Mouse (Mus musculus) gastrocnemius, adult 2 months (tissue): ENCODE data around the gene Ermp1. TPM values are rescaled to one million over a fixed set of nuclear protein-coding genes. Genes with fewer than 3 reads are reported as not detected.
A peak's percentile ranks its signal among the peaks of the same experiment; 100 is the strongest.
"Not testable (repeated sequence)": the region's sequence is repeated elsewhere in the genome, so short reads cannot be mapped to it uniquely, and the experiment has no call there.

Experiments used
- DNase-seq: peaks from one replicate; pipeline ENCODE4 v3.0.0; 2022
- H3K27ac ChIP-seq: fragments of 200-600 bp; 2 replicates; pipeline ENCODE4 v1.8.1; 2022; ENCODE audit warnings: mild to moderate bottlenecking
- H3K4me3 ChIP-seq: fragments of 200-600 bp; 2 replicates; pipeline ENCODE4 v1.8.1; 2022; ENCODE audit warnings: mild to moderate bottlenecking, moderate library complexity
- CTCF ChIP-seq: fragments of 200-600 bp; IDR thresholded peaks from 2 replicates; pipeline ENCODE4 v1.8.1; 2022; ENCODE audit warnings: antibody characterized with exemption, mild to moderate bottlenecking, moderate library complexity
- intact Hi-C: fragments of 180-260 bp; cut with DNase I; formaldehyde crosslinking; loops from one replicate; pipeline ENCODE4 v1.15.1; 2025
- total RNA-seq, 2 experiments: library from RNA; stranded (reverse); gene quantifications; 2 replicates each; pipeline ENCODE4 v1.2.3; 2021

The Ermp1 gene
- total RNA-seq, 2 experiments from 2014 or later, result 7.2 to 7.9 TPM

GRCm38 (mm10) chr19:29608212-29608611, 40.0 kb downstream of the Ermp1 start:
- intact Hi-C loops, result no loop called here
- no peak overlapping the region for H3K4me3 ChIP-seq
- TF ChIP-seq CTCF, result no peak
- no peak overlapping the region for H3K27ac ChIP-seq
- DNase-seq, result no peak

DNA sequence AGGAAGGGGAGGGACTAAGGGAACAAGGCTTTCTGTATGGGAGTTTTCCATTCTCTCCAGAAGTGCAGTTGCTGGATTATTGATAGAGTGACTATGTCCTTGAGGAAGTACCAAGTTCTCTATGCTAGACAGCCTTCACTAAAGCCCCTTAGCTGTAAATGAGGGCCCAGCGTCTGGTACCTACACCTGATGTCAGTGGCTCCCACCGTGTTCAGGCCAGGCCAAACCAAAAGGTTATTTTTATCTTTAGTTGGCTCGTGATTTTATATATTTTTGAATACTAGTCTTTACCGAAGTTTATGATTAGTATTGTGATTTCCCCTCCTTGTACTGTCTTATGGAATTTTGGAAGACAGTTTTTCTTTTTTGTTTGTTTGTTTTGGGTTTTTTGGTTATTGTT, 40.7 kb downstream of the Ermp1 start:
- intact Hi-C loops, result no loop called here
- TF ChIP-seq CTCF, result no peak
- Histone ChIP-seq H3K27ac (no peak overlapping the region), H3K4me3 (no peak overlapping the region)
- DNase-seq, result no peak

DNA sequence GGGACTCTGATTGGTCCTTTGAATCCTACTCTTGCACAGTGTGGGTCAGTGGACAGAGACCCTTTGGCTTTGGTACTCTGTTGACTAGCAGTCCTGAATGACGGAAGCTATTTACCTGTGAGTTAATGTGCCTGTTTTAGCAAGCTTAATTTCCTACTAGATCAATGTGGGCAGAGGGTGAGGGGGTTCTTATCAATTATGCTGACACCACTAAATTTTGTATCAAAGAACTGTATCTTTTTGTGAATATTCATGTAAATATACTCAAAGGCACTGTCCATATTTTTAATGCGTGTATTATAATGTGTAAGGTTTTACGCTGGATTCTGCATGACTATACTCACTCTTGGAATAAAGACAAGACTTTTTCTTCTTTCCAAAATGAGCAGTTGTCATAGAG, 43.6 kb downstream of the Ermp1 start:
- no peak overlapping the region for H3K4me3 ChIP-seq
- intact Hi-C loops, result no loop called here
- no peak for DNase-seq
- no peak overlapping the region for H3K27ac ChIP-seq
- no peak for TF ChIP-seq CTCF

DNA sequence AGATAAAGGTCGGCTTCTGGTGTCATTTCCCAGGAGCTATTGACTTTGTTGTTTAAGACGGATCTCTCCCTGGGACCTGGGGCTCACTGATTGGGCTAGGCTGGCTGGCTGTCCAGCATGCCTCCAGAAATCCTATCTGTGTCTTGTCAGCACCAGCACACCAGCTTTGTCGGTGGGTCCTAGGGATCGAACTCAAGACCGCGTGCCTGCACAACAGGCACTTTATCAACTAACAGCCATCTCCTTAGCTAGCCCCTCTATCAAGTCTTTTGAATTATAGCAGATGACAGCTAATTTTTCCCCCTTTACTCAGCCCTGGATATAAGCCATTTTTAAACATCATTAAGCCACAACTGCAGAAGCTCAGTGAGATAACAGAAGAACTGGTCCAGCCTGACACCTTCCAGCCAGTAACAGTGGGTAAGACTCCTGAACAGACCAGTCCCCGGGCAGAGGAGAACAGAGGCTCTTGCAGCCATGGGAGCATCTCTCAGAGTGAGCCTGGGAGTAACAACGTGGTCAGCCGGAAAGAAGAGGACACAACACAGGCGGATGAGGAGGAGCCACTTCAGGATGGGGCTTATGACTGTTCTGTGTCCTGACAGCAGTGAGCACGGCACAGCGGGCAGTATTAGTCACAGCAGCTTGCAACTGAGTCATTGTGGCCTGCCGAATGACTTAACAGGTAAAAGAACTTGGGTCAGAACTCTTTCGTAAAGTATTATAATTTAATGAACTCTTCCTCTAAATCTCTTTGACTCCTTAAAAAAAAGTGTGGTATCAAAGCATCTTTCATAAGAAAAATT, 44.5 kb downstream of the Ermp1 start:
- intact Hi-C loops, result no loop called here
- no peak for DNase-seq
- no peak for TF ChIP-seq CTCF

DNA sequence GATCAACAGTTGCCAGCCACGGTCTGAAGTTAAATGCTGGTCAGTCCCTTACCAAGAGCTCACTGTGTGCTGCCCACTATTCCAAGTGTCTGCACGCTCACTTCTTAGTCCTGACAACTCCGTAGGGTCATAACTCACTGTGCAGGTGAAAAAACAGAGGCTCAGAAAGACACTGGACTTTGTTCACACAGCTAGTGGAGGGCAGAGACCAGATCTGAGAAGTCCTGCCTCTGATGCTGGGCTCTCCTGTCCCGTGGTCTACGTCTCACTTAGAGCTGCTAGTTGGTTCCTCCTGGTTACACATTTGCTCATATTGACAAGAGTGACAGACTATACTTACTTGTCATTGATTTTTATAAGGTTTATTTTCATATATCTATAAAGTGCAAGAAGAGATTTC, 49.2 kb downstream of the Ermp1 start:
- intact Hi-C loops, result no loop called here
- no peak for DNase-seq
- TF ChIP-seq CTCF, result no peak
- Histone ChIP-seq H3K27ac (no peak overlapping the region), H3K4me3 (no peak overlapping the region)

More for the DNA sequence above, 44.5 kb downstream of the Ermp1 start:
- no peak overlapping the region for H3K4me3 ChIP-seq
- H3K27ac ChIP-seq, result no peak overlapping the region

GRCm38 (mm10) chr19:29596985-29597384, 51.2 kb downstream of the Ermp1 start:
- no peak overlapping the region for H3K4me3 ChIP-seq
- no peak overlapping the region for H3K27ac ChIP-seq
- peak; percentile 24 for DNase-seq
- peak; percentile 51 for TF ChIP-seq CTCF
- intact Hi-C loops, result no loop called here

DNA sequence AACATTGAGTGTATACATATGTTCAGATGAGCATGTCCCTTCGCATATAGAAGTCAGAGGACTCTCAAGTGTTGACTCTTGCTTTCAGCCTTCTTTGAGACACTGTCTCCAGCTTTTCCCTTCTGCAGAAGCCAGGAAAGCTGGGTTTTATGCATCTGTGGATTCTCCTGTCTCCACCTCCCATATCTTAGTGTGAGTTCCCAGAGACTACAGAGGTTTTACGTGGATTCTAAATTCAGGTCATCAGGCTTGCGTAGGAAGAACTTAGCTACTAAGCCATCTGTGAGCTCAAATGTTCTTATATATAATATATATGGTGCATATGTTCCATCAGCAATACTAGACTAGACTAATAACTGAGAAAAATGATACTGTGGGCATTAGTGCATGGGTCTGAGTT, 51.9 kb downstream of the Ermp1 start:
- TF ChIP-seq CTCF, result no peak

DNA sequence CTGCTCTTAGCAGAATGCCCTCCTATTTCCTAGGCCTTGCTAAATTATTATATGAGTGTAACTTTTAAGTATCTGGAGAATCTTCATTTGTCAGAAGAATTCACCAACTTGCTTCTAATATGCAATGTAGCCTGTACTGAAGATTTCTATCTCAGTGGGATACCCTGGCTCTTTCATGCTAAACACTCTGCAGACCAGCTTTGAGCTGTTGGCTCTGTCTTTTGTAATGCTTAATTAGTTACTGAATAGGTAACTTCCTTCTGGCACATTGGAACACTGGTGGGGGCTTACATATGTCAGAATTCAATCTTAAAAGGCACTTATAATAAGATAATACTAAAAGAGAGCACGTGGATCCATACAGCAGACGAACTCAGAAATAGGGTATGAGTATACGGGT, 54.4 kb downstream of the Ermp1 start:
- H3K4me3 ChIP-seq, H3K27ac ChIP-seq, DNase-seq, intact Hi-C loops: not testable (repeated sequence)

More for the DNA sequence above, 51.9 kb downstream of the Ermp1 start:
- DNase-seq, result no peak
- H3K4me3 ChIP-seq, result no peak overlapping the region
- no peak overlapping the region for H3K27ac ChIP-seq
- intact Hi-C loops, result no loop called here

DNA sequence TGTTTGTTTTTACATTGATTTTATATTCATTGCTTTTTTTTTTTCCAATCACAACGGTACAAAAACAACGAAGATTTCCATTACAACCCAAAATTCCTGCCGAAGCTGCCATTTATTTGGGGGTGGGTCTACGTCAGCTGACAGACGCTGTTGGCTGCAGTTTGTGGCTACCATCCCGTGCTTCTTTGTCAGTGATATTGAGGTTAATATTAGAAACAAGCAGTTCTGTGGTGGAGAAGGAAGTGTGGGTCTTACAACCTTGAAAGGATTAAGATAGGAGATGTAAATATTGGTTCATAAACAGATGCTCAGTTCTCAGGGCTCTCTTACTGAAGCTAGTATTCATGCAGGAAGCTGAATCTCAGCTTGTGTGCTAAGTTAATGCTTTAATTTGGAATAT, 64.5 kb downstream of the Ermp1 start:
- no peak overlapping the region for H3K27ac ChIP-seq
- intact Hi-C loops, result no loop called here
- no peak overlapping the region for H3K4me3 ChIP-seq
- DNase-seq, result no peak
- no peak for TF ChIP-seq CTCF

GRCm38 (mm10) chr19:29582439-29582838, 65.8 kb downstream of the Ermp1 start:
- Histone ChIP-seq H3K4me3 (no peak overlapping the region), H3K27ac (no peak overlapping the region)
- intact Hi-C loops, result no loop called here
- TF ChIP-seq CTCF, result no peak
- no peak for DNase-seq

DNA sequence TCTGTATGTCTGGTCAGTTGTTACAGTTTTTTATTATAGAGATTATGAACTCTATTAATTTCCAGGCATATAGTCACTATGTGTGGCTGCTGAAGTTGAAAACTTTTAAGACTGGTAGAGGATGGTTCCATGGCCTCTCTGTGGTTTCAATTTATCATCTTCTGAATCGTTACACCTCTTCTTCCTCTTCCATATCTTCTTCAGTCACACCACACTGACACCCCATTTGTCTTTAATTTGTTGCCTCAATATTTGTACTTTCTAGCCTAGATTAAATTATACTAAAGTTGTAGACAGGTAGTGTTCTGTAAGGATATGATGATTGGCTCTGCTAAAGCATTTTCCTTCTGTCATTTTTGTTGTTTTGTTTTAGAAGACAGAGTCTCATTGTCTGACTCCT, 81.7 kb downstream of the Ermp1 start:
- no peak for TF ChIP-seq CTCF
- no peak for DNase-seq
- intact Hi-C loops, result no loop called here

GRCm38 (mm10) chr19:29563258-29563779, 84.9 kb downstream of the Ermp1 start:
- peak; percentile 33 for DNase-seq
- intact Hi-C loops, result loop anchor here (2.0 to 5.0 kb wide), 3 partner anchors 41 to 196 kb away; partner anchors contain the start of genes Cd274, Plgrkt and Ric1
- H3K27ac ChIP-seq, result peak overlapping the region; percentile 54
- TF ChIP-seq CTCF, result peak; percentile 84
- no peak overlapping the region for H3K4me3 ChIP-seq

More for the DNA sequence above, 81.7 kb downstream of the Ermp1 start:
- Histone ChIP-seq H3K27ac (no peak overlapping the region), H3K4me3 (no peak overlapping the region)

- peak overlapping the region; percentile 54 for H3K27ac ChIP-seq
- no peak overlapping the region for H3K4me3 ChIP-seq
- no peak; the same call in 1 of the 2 replicates for TF ChIP-seq CTCF
- intact Hi-C loops, result loop anchor here (2.0 to 5.0 kb wide), 3 partner anchors 40 to 195 kb away; partner anchors contain the start of genes Cd274, Plgrkt and Ric1
- no peak for DNase-seq
Measured at GRCm38 (mm10) chr19:29562603-29563002, 85.6 kb downstream of the Ermp1 start.
